Mouse (Mus musculus) olfactory bulb, adult 2 months (tissue): Measurements from ENCODE around the gene Pkp4. TPM values are rescaled to one million over a fixed set of nuclear protein-coding genes. Genes with fewer than 3 reads are reported as not detected.

ENCODE experiments used
- H3K27ac ChIP-seq: fragments of 200-500 bp; 2 replicates; pipeline ENCODE4 v1.5.1; 2012; ENCODE audit warnings: low read depth, low read length; ENCODE audit not compliant: insufficient read depth
- H3K4me1 ChIP-seq: fragments of 200-500 bp; 2 replicates; pipeline ENCODE4 v1.6.1; 2012; ENCODE audit warnings: low read length; ENCODE audit not compliant: control insufficient read depth, insufficient read depth
- H3K4me3 ChIP-seq: fragments of 200-500 bp; 2 replicates; pipeline ENCODE4 v1.5.1; 2012; ENCODE audit warnings: mild to moderate bottlenecking, low read depth, low read length, moderate library complexity; ENCODE audit not compliant: insufficient read depth
- CTCF ChIP-seq: fragments of 200-500 bp; IDR thresholded peaks from 2 replicates; pipeline ENCODE4 v1.5.1; 2012; ENCODE audit warnings: low read depth, mild to moderate bottlenecking, low read length, moderate library complexity; ENCODE audit not compliant: insufficient read depth
- POLR2A ChIP-seq: fragments of 200-500 bp; IDR thresholded peaks from 2 replicates; pipeline ENCODE4 v1.6.1; 2012; ENCODE audit warnings: mild to moderate bottlenecking, low read depth, low read length, moderate library complexity; ENCODE audit not compliant: insufficient read depth
- WGBS: fragments of 180-500 bp; shearing (Covaris S2); methylation state at CpG from one replicate; pipeline ENCODE4 v1.1.7; 2018; 5-methylcytosine and 5-hydroxymethylcytosine counted together
- polyA plus RNA-seq: library from polyadenylated mRNA; stranded (reverse); fragments of >200 nt; gene quantifications from 2 replicates; pipeline ENCODE4 v1.2.4, GENCODE M21; 2012; ENCODE audit warnings: low replicate concordance; ENCODE audit not compliant: missing spikeins, insufficient read depth, insufficient read length

Pkp4 gene
- polyA plus RNA-seq, 1 experiment, result 318 TPM

DNA sequence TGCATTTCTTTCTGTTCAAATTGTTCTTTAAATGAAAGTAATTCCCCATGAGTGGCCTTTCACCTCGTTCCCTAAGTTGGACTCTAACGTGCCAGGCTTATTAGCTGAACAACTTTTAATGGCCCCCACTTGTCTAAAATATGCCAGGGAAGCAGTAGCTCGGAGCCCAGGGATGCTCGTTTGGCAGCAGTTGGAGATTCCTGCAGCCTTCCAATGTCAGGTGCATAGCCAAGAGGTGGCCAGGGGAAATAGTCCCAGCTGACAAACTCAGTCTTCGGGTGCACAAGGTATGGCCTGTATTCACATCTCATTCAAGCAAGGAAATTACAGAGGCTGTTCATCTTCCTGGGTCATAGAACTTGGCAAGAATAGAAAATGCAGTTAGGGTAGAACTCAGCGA is 112.1 kb downstream of the Pkp4 start:
- WGBS, result 76% methylated on average over 6 of the region's 6 CpGs

GRCm38 (mm10) chr2:59280914-59281562 is 120.4 kb downstream of the Pkp4 start:
- TF ChIP-seq CTCF, result no peak
- no peak overlapping the region for H3K27ac ChIP-seq
- H3K4me3 ChIP-seq, result no peak overlapping the region
- peaks cover 3% of the 10 kb centered on the region for H3K4me1 ChIP-seq
- 92% methylated on average over 7 of the region's 7 CpGs for WGBS

More for the DNA sequence above, 112.1 kb downstream of the Pkp4 start:
- no peak for TF ChIP-seq CTCF
- TF ChIP-seq POLR2A, result no peak
- Histone ChIP-seq H3K4me3 (no peak overlapping the region), H3K4me1 (peaks cover 6% of the 10 kb centered on the region; the same call in 1 of the 2 replicates), H3K27ac (no peak overlapping the region)

DNA sequence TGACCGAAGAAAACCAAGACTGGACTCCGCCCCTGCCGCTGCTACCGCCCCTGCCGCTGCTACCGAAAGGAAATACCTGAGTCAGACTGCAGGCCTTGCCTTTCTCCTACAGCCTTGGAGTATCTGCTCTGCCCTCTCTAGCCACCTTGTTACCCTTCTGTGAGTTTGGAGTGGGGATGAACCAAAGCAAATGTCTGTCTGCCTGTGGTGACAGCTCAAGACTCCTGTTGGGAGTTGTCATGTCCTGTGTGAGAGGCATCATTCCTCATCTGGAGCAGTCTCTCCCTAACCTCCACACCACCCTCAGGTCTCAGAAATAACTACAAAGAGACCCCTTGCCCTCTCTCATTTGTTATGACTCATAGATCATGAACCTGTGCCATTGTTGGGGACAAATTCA is 122.3 kb downstream of the Pkp4 start:
- no peak overlapping the region for H3K4me3 ChIP-seq
- H3K4me1 ChIP-seq, result peaks cover 11% of the 10 kb centered on the region
- H3K27ac ChIP-seq, result no peak overlapping the region
- 94% methylated on average over 6 of the region's 6 CpGs for WGBS
- TF ChIP-seq POLR2A, result no peak
- no peak for TF ChIP-seq CTCF

GRCm38 (mm10) chr2:59284216-59284615 is 123.6 kb downstream of the Pkp4 start:
- Histone ChIP-seq H3K4me1 (peaks cover 11% of the 10 kb centered on the region), H3K4me3 (no peak overlapping the region), H3K27ac (no peak overlapping the region)
- no peak for TF ChIP-seq POLR2A
- no peak for TF ChIP-seq CTCF
- WGBS, result 86% methylated on average over 5 of the region's 5 CpGs

DNA sequence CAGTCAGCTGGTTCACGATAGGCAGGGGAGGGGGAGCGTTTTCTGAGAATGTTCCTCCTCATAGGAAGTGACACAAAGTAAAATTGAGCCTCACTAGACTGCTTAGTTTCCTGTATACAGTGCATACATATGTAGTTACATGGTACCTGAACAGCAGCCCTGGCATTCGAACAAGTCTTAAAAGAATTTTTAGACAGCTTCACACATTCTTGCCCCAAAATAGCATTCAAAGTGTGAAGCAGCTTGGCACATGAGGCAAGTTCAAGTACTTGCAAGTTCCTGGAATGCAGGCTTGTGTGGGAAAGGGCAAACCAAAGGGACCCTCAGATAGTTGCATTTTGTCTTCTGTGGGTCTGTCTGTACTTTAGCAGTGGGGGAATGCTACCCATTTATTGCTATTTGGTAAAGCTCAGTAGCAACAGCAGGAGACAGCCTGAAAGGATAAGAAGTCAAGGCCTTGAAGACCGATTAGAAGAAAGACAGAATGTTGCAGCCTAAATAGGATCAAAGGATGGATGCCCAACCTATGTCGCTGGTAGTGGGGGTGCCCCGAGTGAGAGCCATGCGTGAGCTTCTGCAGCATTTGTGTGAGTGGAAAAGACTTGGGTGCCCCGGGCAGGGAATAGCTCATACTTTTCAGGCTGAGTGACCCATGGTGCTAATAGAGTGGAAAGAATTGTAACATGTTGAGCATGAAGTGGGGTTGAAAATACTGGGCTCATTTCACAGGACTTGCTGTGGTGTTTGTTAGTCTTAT is 124.3 kb downstream of the Pkp4 start:
- H3K4me3 ChIP-seq, result no peak overlapping the region
- no peak overlapping the region for H3K27ac ChIP-seq
- TF ChIP-seq POLR2A, result no peak
- 87% methylated on average over 8 of the region's 8 CpGs for WGBS
- H3K4me1 ChIP-seq, result peaks cover 13% of the 10 kb centered on the region

GRCm38 (mm10) chr2:59285581-59285980 is 124.9 kb downstream of the Pkp4 start:
- no peak overlapping the region for H3K4me3 ChIP-seq
- H3K27ac ChIP-seq, result no peak overlapping the region
- TF ChIP-seq CTCF, result no peak
- no peak for TF ChIP-seq POLR2A
- 73% methylated on average over 1 of the region's 1 CpGs for WGBS
- peaks cover 13% of the 10 kb centered on the region for H3K4me1 ChIP-seq

DNA sequence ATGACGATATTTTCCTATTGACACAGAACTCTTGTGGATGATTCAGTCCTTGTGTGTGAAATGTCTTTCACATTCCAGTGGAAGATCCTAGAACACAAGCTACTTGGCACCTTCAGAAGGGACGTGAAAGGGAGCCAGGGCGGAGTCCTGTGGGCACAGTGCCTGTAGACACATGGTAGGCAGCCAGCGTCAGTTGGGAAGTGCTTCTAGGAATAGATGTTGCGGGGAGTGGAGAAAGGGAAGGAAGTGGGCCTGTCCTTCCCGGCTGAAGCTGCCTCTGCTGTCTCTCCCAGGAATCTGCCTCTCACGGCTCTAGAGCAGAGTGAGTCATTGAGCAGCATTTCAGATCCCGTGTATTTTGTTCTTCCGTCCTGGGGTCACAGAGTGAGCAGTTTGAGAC is 125.6 kb downstream of the Pkp4 start:
- WGBS, result 21% methylated on average over 9 of the region's 9 CpGs
- H3K4me1 ChIP-seq, result peaks cover 13% of the 10 kb centered on the region
- TF ChIP-seq POLR2A (no peak), CTCF (no peak)
- H3K4me3 ChIP-seq, result no peak overlapping the region
- H3K27ac ChIP-seq, result no peak overlapping the region

- H3K4me1 ChIP-seq, result peaks cover 13% of the 10 kb centered on the region
- WGBS, result 78% methylated on average over 8 of the region's 8 CpGs
- TF ChIP-seq CTCF (no peak), POLR2A (no peak)
- H3K4me3 ChIP-seq, result no peak overlapping the region
- no peak overlapping the region for H3K27ac ChIP-seq
Measured at GRCm38 (mm10) chr2:59287630-59288029, 127.0 kb downstream of the Pkp4 start.

DNA sequence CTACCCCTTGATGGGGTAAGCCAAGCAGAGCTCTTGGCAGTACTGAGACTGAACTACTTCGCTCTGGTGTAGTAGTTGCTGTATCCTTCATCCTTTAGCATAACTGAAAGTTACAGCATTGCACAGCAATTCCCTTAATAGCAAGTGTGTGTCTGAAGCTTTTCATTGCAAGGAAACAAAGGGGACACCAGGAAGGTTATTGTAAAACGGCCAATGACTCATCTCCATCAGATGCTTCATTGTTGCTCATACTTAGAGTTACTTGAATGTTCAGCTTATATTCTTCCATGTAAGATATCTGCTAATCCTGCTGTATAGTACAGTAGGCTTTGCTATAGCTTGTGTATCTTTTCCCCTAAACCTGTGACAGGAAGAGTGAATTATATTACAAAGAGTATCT is 128.8 kb downstream of the Pkp4 start:
- Histone ChIP-seq H3K4me3 (no peak overlapping the region), H3K4me1 (peaks cover 18% of the 10 kb centered on the region), H3K27ac (no peak overlapping the region)
- 45% methylated on average over 2 of the region's 2 CpGs for WGBS
- TF ChIP-seq POLR2A, result no peak

GRCm38 (mm10) chr2:59290391-59290790 is 129.7 kb downstream of the Pkp4 start:
- Histone ChIP-seq H3K4me3 (no peak overlapping the region), H3K27ac (no peak overlapping the region), H3K4me1 (peaks cover 18% of the 10 kb centered on the region)
- WGBS, result 83% methylated on average over 3 of the region's 3 CpGs
- TF ChIP-seq CTCF (no peak), POLR2A (no peak)
